Mouse (Mus musculus) embryonic fibroblast, embryonic 13.5 days (primary cell): ENCODE measurements at regions not wholly inside any gene's neighbourhood (a gene's known extent, or its start where the extent isn't known, plus 50 kb on each side); places are given as distances from the start of the nearest gene placed in this dataset.

Experiments
- CTCF ChIP-seq: IDR thresholded peaks from 2 replicates; pipeline ENCODE4 v1.5.1; 2011; ENCODE audit warnings: mild to moderate bottlenecking, control low read depth, low read length, moderate library complexity, borderline replicate concordance; ENCODE audit not compliant: insufficient read depth
- POLR2A ChIP-seq: IDR thresholded peaks from 2 replicates; pipeline ENCODE4 v1.6.1; 2011; ENCODE audit warnings: low read depth, mild to moderate bottlenecking, control low read depth, low read length, moderate library complexity

GRCm38 (mm10) chr5:133314031-133314430 lies 770.9 kb upstream of the Auts2 start:
- no peak for TF ChIP-seq POLR2A
- no peak for TF ChIP-seq CTCF
